Mouse (Mus musculus) small intestine, adult 2 months (tissue): ENCODE results near the gene Zdhhc18.

Source experiments
- CTCF ChIP-seq: fragments of 200-500 bp; IDR thresholded peaks from 2 replicates; pipeline ENCODE4 v1.5.1; 2012; ENCODE audit warnings: low read depth, mild to moderate bottlenecking, control low read depth, inconsistent platforms, low read length, moderate library complexity, mixed read lengths; ENCODE audit not compliant: insufficient replicate concordance, insufficient read length; ENCODE audit errors: extremely low read depth
- POLR2A ChIP-seq: fragments of 200-500 bp; IDR thresholded peaks from 2 replicates; pipeline ENCODE4 v1.6.1; 2012; ENCODE audit warnings: low read depth, mild to moderate bottlenecking, control low read depth, inconsistent platforms, low read length, moderate library complexity

GRCm38 (mm10) chr4:133659497-133660192 lies 9.7 kb upstream of the Zdhhc18 start:
- peak; percentile 27 for TF ChIP-seq POLR2A
- TF ChIP-seq CTCF: no peak
